Mouse (Mus musculus): Measurements from ENCODE around the gene Frmd5. TPM values are rescaled to one million over a fixed set of nuclear protein-coding genes. Genes with fewer than 3 reads are reported as not detected.
A peak's percentile ranks its signal among the peaks of the same experiment; 100 is the strongest.

Frmd5 gene
- polyA plus RNA-seq, 1 experiment from 2014 or later = 26.6 TPM

GRCm38 (mm10) chr2:121646528-121646927, 160.4 kb downstream of the Frmd5 start:
- no peak for ATAC-seq (replicated peaks; ENCODE audit: low FRiP score)
- Histone ChIP-seq H3K4me1 (replicated peaks; ENCODE audit: control insufficient read depth, insufficient read depth, low read length) (no peaks in the 10 kb centered on the region; the same call in 1 of the 2 replicates), H3K9ac (ENCODE audit: low read length) (no peak overlapping the region), H3K4me2 (ENCODE audit: low read depth, low read length, severe bottlenecking) (no peak overlapping the region), H3K9me3 (ENCODE audit: control insufficient read depth, low read length) (no peaks in the 10 kb centered on the region), H3K27me3 (ENCODE audit: control insufficient read depth, insufficient read depth, low read length) (no peaks in the 10 kb centered on the region), H3K36me3 (ENCODE audit: control insufficient read depth, insufficient read depth, low read length) (no peaks in the 10 kb centered on the region), H3K4me3 (ENCODE audit: low read depth, low read length) (no peak overlapping the region), H3K27ac (ENCODE audit: low read depth, low read length) (no peak overlapping the region)
- no peak for DNase-seq (ENCODE audit: low spot score)
- WGBS = 81% methylated on average over 4 of the region's 4 CpGs

- WGBS = 22% methylated on average over 6 of the region's 6 CpGs
- no peaks in the 10 kb centered on the region for H3K9me3 ChIP-seq (ENCODE audit: control insufficient read depth, low read length)
- no peak overlapping the region for H3K9ac ChIP-seq (ENCODE audit: low read length)
- no peak; the same call in 1 of the 2 replicates for ATAC-seq (replicated peaks; ENCODE audit: low FRiP score)
- H3K27ac ChIP-seq (ENCODE audit: low read depth, low read length) = no peak overlapping the region
- no peaks in the 10 kb centered on the region; the same call in 1 of the 2 replicates for H3K4me1 ChIP-seq (replicated peaks; ENCODE audit: control insufficient read depth, insufficient read depth, low read length)
- H3K36me3 ChIP-seq (ENCODE audit: control insufficient read depth, insufficient read depth, low read length) = no peaks in the 10 kb centered on the region
- DNase-seq (ENCODE audit: low spot score) = no peak
- no peaks in the 10 kb centered on the region for H3K27me3 ChIP-seq (ENCODE audit: control insufficient read depth, insufficient read depth, low read length)
- no peak overlapping the region for H3K4me3 ChIP-seq (ENCODE audit: low read depth, low read length)
- H3K4me2 ChIP-seq (ENCODE audit: low read depth, low read length, severe bottlenecking) = no peak overlapping the region
These were observed 164.0 kb downstream of the Frmd5 start for GRCm38 (mm10) chr2:121642934-121643333.

- no peak overlapping the region for H3K27ac ChIP-seq (ENCODE audit: low read depth, low read length)
These were observed 174.8 kb downstream of the Frmd5 start for GRCm38 (mm10) chr2:121632091-121632490.

GRCm38 (mm10) chr2:121630286-121630685, 176.6 kb downstream of the Frmd5 start:
- Histone ChIP-seq H3K27ac (ENCODE audit: low read depth, low read length) (no peak overlapping the region), H3K4me1 (replicated peaks; ENCODE audit: control insufficient read depth, insufficient read depth, low read length) (no peaks in the 10 kb centered on the region), H3K4me2 (ENCODE audit: low read depth, low read length, severe bottlenecking) (no peak overlapping the region), H3K9me3 (ENCODE audit: control insufficient read depth, low read length) (no peaks in the 10 kb centered on the region), H3K27me3 (ENCODE audit: control insufficient read depth, insufficient read depth, low read length) (no peaks in the 10 kb centered on the region), H3K36me3 (ENCODE audit: control insufficient read depth, insufficient read depth, low read length) (no peaks in the 10 kb centered on the region), H3K9ac (ENCODE audit: low read length) (no peak overlapping the region), H3K4me3 (ENCODE audit: low read depth, low read length) (no peak overlapping the region)
- WGBS = 76% methylated on average over 5 of the region's 5 CpGs
- DNase-seq (ENCODE audit: low spot score) (no peak), ATAC-seq (replicated peaks; ENCODE audit: low FRiP score) (no peak)

More at GRCm38 (mm10) chr2:121632091-121632490, 174.8 kb downstream of the Frmd5 start:
- Histone ChIP-seq H3K9ac (ENCODE audit: low read length) (no peak overlapping the region), H3K27me3 (ENCODE audit: control insufficient read depth, insufficient read depth, low read length) (no peaks in the 10 kb centered on the region), H3K4me3 (ENCODE audit: low read depth, low read length) (no peak overlapping the region), H3K9me3 (ENCODE audit: control insufficient read depth, low read length) (no peaks in the 10 kb centered on the region), H3K4me1 (replicated peaks; ENCODE audit: control insufficient read depth, insufficient read depth, low read length) (no peaks in the 10 kb centered on the region), H3K36me3 (ENCODE audit: control insufficient read depth, insufficient read depth, low read length) (no peaks in the 10 kb centered on the region), H3K4me2 (ENCODE audit: low read depth, low read length, severe bottlenecking) (no peak overlapping the region)
- ATAC-seq (replicated peaks; ENCODE audit: low FRiP score) (no peak), DNase-seq (ENCODE audit: low spot score) (no peak)
- WGBS = 71% methylated on average over 4 of the region's 4 CpGs

- DNase-seq (ENCODE audit: low spot score) (no peak), ATAC-seq (replicated peaks; ENCODE audit: low FRiP score) (no peak)
- no peaks in the 10 kb centered on the region for H3K27me3 ChIP-seq (ENCODE audit: control insufficient read depth, insufficient read depth, low read length)
- no peak overlapping the region for H3K9ac ChIP-seq (ENCODE audit: low read length)
- WGBS = 74% methylated on average over 10 of the region's 10 CpGs
- H3K4me1 ChIP-seq (replicated peaks; ENCODE audit: control insufficient read depth, insufficient read depth, low read length) = no peaks in the 10 kb centered on the region
- no peak overlapping the region for H3K4me2 ChIP-seq (ENCODE audit: low read depth, low read length, severe bottlenecking)
- no peak overlapping the region for H3K4me3 ChIP-seq (ENCODE audit: low read depth, low read length)
- H3K36me3 ChIP-seq (ENCODE audit: control insufficient read depth, insufficient read depth, low read length) = no peaks in the 10 kb centered on the region
- no peaks in the 10 kb centered on the region for H3K9me3 ChIP-seq (ENCODE audit: control insufficient read depth, low read length)
- H3K27ac ChIP-seq (ENCODE audit: low read depth, low read length) = no peak overlapping the region
These were observed 178.6 kb downstream of the Frmd5 start for GRCm38 (mm10) chr2:121628290-121628689.

- no peaks in the 10 kb centered on the region for H3K9me3 ChIP-seq (ENCODE audit: control insufficient read depth, low read length)
- DNase-seq (ENCODE audit: low spot score) = no peak
- no peak overlapping the region for H3K27ac ChIP-seq (ENCODE audit: low read depth, low read length)
- no peak overlapping the region for H3K4me3 ChIP-seq (ENCODE audit: low read depth, low read length)
- H3K4me2 ChIP-seq (ENCODE audit: low read depth, low read length, severe bottlenecking) = no peak overlapping the region
- H3K36me3 ChIP-seq (ENCODE audit: control insufficient read depth, insufficient read depth, low read length) = no peaks in the 10 kb centered on the region
- H3K4me1 ChIP-seq (replicated peaks; ENCODE audit: control insufficient read depth, insufficient read depth, low read length) = peaks cover 10% of the 10 kb centered on the region; the same call in 1 of the 2 replicates
- ATAC-seq (replicated peaks; ENCODE audit: low FRiP score) = no peak
- no peak overlapping the region for H3K9ac ChIP-seq (ENCODE audit: low read length)
- WGBS = 95% methylated on average over 3 of the region's 3 CpGs
- H3K27me3 ChIP-seq (ENCODE audit: control insufficient read depth, insufficient read depth, low read length) = no peaks in the 10 kb centered on the region
These were observed 181.0 kb downstream of the Frmd5 start for GRCm38 (mm10) chr2:121625901-121626300.

GRCm38 (mm10) chr2:121621262-121622163, 185.4 kb downstream of the Frmd5 start:
- H3K27me3 ChIP-seq (ENCODE audit: control insufficient read depth, insufficient read depth, low read length) = no peaks in the 10 kb centered on the region
- H3K4me3 ChIP-seq (ENCODE audit: low read depth, low read length) = no peak overlapping the region
- 42% methylated on average over 13 of the region's 13 CpGs for WGBS
- ATAC-seq (replicated peaks; ENCODE audit: low FRiP score) = peak; percentile 77
- H3K27ac ChIP-seq (ENCODE audit: low read depth, low read length) = peak overlapping the region; percentile 55; the same call in 1 of the 2 replicates
- H3K9ac ChIP-seq (ENCODE audit: low read length) = no peak overlapping the region
- no peak overlapping the region for H3K4me2 ChIP-seq (ENCODE audit: low read depth, low read length, severe bottlenecking)
- peak; percentile 72 for DNase-seq (ENCODE audit: low spot score)
- H3K4me1 ChIP-seq (replicated peaks; ENCODE audit: control insufficient read depth, insufficient read depth, low read length) = peaks cover 14% of the 10 kb centered on the region; the same call in 1 of the 2 replicates
- H3K9me3 ChIP-seq (ENCODE audit: control insufficient read depth, low read length) = no peaks in the 10 kb centered on the region
- no peaks in the 10 kb centered on the region for H3K36me3 ChIP-seq (ENCODE audit: control insufficient read depth, insufficient read depth, low read length)

GRCm38 (mm10) chr2:121620582-121621261, 186.2 kb downstream of the Frmd5 start:
- Histone ChIP-seq H3K4me3 (ENCODE audit: low read depth, low read length) (no peak overlapping the region), H3K9ac (ENCODE audit: low read length) (no peak overlapping the region), H3K27ac (ENCODE audit: low read depth, low read length) (peak overlapping the region; percentile 55; the same call in 1 of the 2 replicates), H3K4me2 (ENCODE audit: low read depth, low read length, severe bottlenecking) (no peak overlapping the region), H3K36me3 (ENCODE audit: control insufficient read depth, insufficient read depth, low read length) (no peaks in the 10 kb centered on the region), H3K27me3 (ENCODE audit: control insufficient read depth, insufficient read depth, low read length) (no peaks in the 10 kb centered on the region), H3K4me1 (replicated peaks; ENCODE audit: control insufficient read depth, insufficient read depth, low read length) (peaks cover 14% of the 10 kb centered on the region; the same call in 1 of the 2 replicates), H3K9me3 (ENCODE audit: control insufficient read depth, low read length) (no peaks in the 10 kb centered on the region)
- ATAC-seq (replicated peaks; ENCODE audit: low FRiP score) (peak; percentile 63), DNase-seq (ENCODE audit: low spot score) (no peak)
- WGBS = 44% methylated on average over 7 of the region's 7 CpGs
